Comparison of ENCODE assay signal across 18 mouse cellular contexts in genomic region chr10:35761280-35761679, GRCm38 (mm10).
"Had no signal": no experiment of that assay in that cellular context is flagged by ENCODE, and none has a peak within 500 bp of the region (broad histone marks: within the 10 kb centered on the region; RNA-seq: fewer than 3 reads in every experiment).

No protein-coding gene starts in this region.

- H3K27me3 ChIP-seq: midbrain, embryonic 12.5 days; neural tube, embryonic 13.5 days; neural tube, embryonic 15.5 days had no signal

- H3K36me3 ChIP-seq: midbrain, embryonic 10.5 days; midbrain, embryonic 12.5 days; neural tube, embryonic 13.5 days; neural tube, embryonic 15.5 days had no signal

- H3K9ac ChIP-seq: lung, embryonic 14.5 days; midbrain, embryonic 12.5 days; neural tube, embryonic 13.5 days; neural tube, embryonic 15.5 days had no signal

- H3K27ac ChIP-seq: midbrain, embryonic 10.5 days; midbrain, embryonic 12.5 days; neural tube, embryonic 13.5 days; neural tube, embryonic 15.5 days had no signal

- ATAC-seq: midbrain, embryonic 16.5 days had no signal

- DNase-seq: lung, embryonic 14.5 days; lung, postnatal 10 days; lung, postnatal 4 days; midbrain, embryonic 14.5 days; retina, postnatal 1 day; right cerebral cortex, adult 18-20 months; right cerebral cortex, postnatal 25 days; right cerebral cortex, postnatal 4 days; spleen, adult 18-20 months; thymus, adult 18-20 months; thymus, postnatal 14 days; thymus, postnatal 36 days had no signal

- H3K9me3 ChIP-seq: midbrain, embryonic 10.5 days; midbrain, embryonic 12.5 days; neural tube, embryonic 13.5 days; neural tube, embryonic 15.5 days had no signal

- H3K4me3 ChIP-seq: midbrain, embryonic 10.5 days; midbrain, embryonic 12.5 days; myocyte; neural tube, embryonic 13.5 days; neural tube, embryonic 15.5 days had no signal

- H3K4me1 ChIP-seq: midbrain, embryonic 10.5 days; midbrain, embryonic 12.5 days; neural tube, embryonic 13.5 days; neural tube, embryonic 15.5 days had no signal

- H3K4me2 ChIP-seq: lung, embryonic 14.5 days; midbrain, embryonic 12.5 days; neural tube, embryonic 13.5 days; neural tube, embryonic 15.5 days had no signal
